Mouse (Mus musculus) midbrain, embryonic 13.5 days (tissue): ENCODE results near the gene Lexm. TPM values are rescaled to one million over a fixed set of nuclear protein-coding genes. Genes with fewer than 3 reads are reported as not detected.

Experiments used
- ATAC-seq: fragments of 200-750 bp; cut with Nextera tagmentation; 2 replicates; pipeline ENCODE4 v1.8.0; 2017; ENCODE audit warnings: mild to moderate bottlenecking, moderate TSS enrichment, moderate library complexity
- H3K27ac ChIP-seq: fragments of 300-500 bp; sonication (generic); 2 replicates; pipeline ENCODE4 v1.5.1; 2015; ENCODE audit warnings: inconsistent platforms, mild to moderate bottlenecking, moderate library complexity
- H3K27me3 ChIP-seq: fragments of 300-500 bp; sonication (generic); 2 replicates; pipeline ENCODE4 v1.6.1; 2015; ENCODE audit warnings: mild to moderate bottlenecking, inconsistent platforms
- H3K36me3 ChIP-seq: fragments of 300-500 bp; sonication (generic); 2 replicates; pipeline ENCODE4 v1.6.1; 2015; ENCODE audit warnings: mild to moderate bottlenecking, inconsistent platforms
- H3K4me1 ChIP-seq: fragments of 300-500 bp; sonication (generic); replicated peaks from 2 replicates; pipeline ENCODE4 v1.6.1; 2015; ENCODE audit warnings: inconsistent platforms
- H3K4me2 ChIP-seq: fragments of 300-500 bp; sonication (generic); replicated peaks from 2 replicates; pipeline ENCODE4 v1.6.1; 2015; ENCODE audit warnings: moderate library complexity, mild to moderate bottlenecking, inconsistent platforms
- H3K4me3 ChIP-seq: fragments of 300-500 bp; sonication (generic); replicated peaks from 2 replicates; pipeline ENCODE4 v1.5.1; 2015; ENCODE audit warnings: mild to moderate bottlenecking, inconsistent platforms
- H3K9ac ChIP-seq: fragments of 300-500 bp; sonication (generic); replicated peaks from 2 replicates; pipeline ENCODE4 v1.6.1; 2015; ENCODE audit warnings: mild to moderate bottlenecking, inconsistent platforms
- H3K9me3 ChIP-seq: fragments of 300-500 bp; sonication (generic); 2 replicates; pipeline ENCODE4 v1.6.1; 2016; ENCODE audit warnings: mild to moderate bottlenecking, inconsistent platforms
- WGBS: fragments of 180-500 bp; shearing (Covaris S2); methylation state at CpG from one replicate; pipeline ENCODE4 v1.1.7; 2015; 5-methylcytosine and 5-hydroxymethylcytosine counted together
- polyA plus RNA-seq: library from polyadenylated mRNA; unstranded; fragments of >200 nt; fragmentation: Nextera tagmentation; extraction: Ambion mirVana; gene quantifications from 2 replicates; pipeline ENCODE4 v1.2.1, GENCODE M21; 2015

Lexm gene
- polyA plus RNA-seq, 1 experiment from 2014 or later = 0.13 TPM

DNA sequence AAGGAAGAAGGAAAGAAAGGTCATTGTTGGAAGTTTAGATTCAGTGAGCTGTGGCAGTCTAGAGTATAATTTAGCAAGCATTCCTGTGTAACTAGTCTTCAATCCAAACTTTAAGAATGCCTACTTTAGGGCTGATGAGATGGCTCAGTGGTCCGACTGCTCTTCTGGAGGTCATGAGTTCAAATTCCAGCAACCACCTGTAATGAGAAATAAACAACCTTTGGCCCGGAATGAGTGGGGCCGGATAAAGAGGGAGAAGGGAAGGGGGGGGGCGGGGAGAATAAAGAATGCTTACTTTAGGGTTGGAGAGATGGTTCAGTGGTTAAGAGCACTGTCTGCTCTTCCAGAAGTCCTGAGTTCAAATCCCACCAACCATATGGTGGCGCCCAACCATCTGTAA, 59.8 kb downstream of the Lexm start:
- no peaks in the 10 kb centered on the region for H3K36me3 ChIP-seq
- ATAC-seq = no peak
- 88% methylated on average over 5 of the region's 5 CpGs for WGBS
- no peak overlapping the region for H3K9ac ChIP-seq
- peaks cover 14% of the 10 kb centered on the region for H3K4me1 ChIP-seq
- no peak overlapping the region for H3K27ac ChIP-seq
- 0 out of 2 replicates have a peak, but pooled peaks cover 6% of the 10 kb centered on the region for H3K27me3 ChIP-seq
- no peak overlapping the region for H3K4me2 ChIP-seq
- no peak overlapping the region for H3K4me3 ChIP-seq
- H3K9me3 ChIP-seq = no peaks in the 10 kb centered on the region

DNA sequence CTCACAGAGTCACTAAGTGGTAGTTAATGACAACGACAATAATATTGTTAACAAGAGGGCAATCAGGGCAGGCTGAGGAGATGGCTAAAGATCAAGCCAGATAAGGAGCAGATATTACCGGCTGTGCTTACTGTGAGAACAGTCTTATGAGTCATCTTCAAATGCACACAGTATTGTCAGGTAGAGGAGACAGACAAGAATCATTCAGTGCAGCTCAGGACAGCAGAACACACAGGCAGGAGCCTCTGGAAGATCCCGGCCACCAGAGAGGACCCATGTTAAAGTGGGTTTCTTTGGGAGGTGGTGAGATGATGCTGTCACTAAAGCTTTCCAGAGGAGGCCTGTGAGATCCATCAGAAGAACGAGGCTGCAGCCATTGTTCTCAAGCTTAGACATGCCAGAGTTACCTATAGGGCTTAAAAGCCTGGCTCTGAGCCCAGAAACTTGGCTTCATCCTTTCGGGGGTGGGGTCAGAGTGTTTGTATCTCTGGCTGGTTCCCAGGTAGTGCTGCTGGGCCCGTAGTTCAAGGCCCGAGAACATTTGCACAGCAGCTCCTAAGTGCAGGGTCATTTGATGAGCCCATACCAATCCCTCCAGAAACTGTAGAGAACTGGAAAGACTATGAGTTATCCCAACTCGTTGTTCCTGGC, 66.4 kb downstream of the Lexm start:
- 81% methylated on average over 8 of the region's 8 CpGs for WGBS
- Histone ChIP-seq H3K4me2 (no peak overlapping the region), H3K27me3 (no peaks in the 10 kb centered on the region), H3K36me3 (no peaks in the 10 kb centered on the region), H3K4me3 (no peak overlapping the region), H3K27ac (no peak overlapping the region), H3K9ac (no peak overlapping the region), H3K9me3 (no peaks in the 10 kb centered on the region), H3K4me1 (no peaks in the 10 kb centered on the region)
- no peak for ATAC-seq

DNA sequence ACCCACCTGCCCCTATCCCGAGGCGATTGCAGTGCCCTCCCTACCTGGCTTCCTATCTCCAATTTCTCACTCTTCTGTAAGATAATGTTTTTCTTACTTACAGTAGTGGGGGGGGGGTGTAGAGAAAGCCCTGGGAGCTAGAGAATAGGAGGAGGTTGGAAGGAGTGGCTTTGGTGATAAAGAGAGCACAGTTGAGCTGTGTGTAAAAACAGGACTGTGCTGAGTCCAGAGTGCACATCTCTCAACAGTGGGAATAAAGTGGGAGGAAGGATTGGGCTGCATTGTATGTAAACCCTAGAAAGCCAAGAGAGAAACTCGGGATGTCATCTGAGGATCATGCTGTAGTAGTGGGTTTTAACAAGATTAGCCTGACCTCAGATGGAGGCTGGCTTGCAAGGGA, 68.9 kb downstream of the Lexm start:
- Histone ChIP-seq H3K27ac (no peak overlapping the region), H3K4me2 (no peak overlapping the region), H3K27me3 (no peaks in the 10 kb centered on the region), H3K4me1 (no peaks in the 10 kb centered on the region), H3K4me3 (no peak overlapping the region), H3K9me3 (no peaks in the 10 kb centered on the region), H3K36me3 (no peaks in the 10 kb centered on the region), H3K9ac (no peak overlapping the region)
- no peak for ATAC-seq
- WGBS = 88% methylated on average over 3 of the region's 3 CpGs

DNA sequence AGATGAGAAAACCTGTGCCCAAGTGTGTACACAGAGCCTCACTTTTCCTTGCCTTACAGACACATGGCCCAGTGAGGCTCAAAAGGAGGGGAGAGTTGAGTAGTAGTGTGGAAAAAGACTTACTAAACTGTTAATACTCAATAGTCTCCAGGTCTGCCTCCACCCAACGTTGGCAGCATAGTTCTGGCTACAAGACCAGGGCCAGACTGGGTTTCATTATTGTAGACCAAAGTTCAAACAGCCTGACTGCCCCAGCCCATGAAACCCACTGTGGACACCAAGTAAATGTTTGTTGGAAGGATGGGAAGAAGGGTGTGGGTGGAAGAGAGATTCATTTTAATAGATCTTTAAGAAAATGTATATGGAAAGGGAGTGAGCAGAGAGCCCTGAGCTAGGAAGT, 70.1 kb downstream of the Lexm start:
- WGBS = 78% methylated on average over 1 of the region's 1 CpGs
- ATAC-seq = no peak
- H3K4me2 ChIP-seq = no peak overlapping the region

DNA sequence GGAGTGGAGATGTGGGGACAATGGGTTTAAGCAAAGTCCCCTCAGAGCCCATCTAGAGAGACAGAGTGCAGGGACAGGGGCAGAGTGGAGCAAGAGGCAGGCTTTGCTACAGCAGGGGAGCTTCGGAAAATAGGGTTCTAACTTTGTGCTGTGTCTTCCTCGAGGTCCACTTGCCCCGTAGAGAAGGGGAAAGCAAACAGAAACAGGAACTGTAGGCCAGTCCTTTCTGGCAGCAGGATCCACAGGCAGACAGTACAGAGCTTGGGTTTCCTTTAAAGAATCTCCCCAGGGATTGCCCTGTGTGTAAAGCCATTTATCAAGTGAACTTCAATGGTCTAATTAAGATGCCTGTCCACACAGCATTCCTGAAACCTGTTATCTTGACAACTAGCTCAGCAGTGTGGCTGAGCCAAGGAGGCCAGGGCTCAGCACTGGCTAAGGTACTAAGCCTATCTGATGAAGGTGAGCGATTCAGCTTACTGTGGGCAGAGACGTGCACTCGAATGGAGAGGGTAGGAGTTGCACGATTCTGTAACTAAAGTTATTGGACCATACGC, 71.1 kb downstream of the Lexm start:
- no peaks in the 10 kb centered on the region for H3K27me3 ChIP-seq
- no peaks in the 10 kb centered on the region for H3K9me3 ChIP-seq
- H3K27ac ChIP-seq = no peak overlapping the region
- H3K36me3 ChIP-seq = no peaks in the 10 kb centered on the region
- WGBS = 74% methylated on average over 8 of the region's 8 CpGs
- no peaks in the 10 kb centered on the region for H3K4me1 ChIP-seq
- no peak overlapping the region for H3K4me2 ChIP-seq
- no peak overlapping the region for H3K4me3 ChIP-seq
- H3K9ac ChIP-seq = no peak overlapping the region
- ATAC-seq = no peak

More for the DNA sequence above, 70.1 kb downstream of the Lexm start:
- no peaks in the 10 kb centered on the region for H3K36me3 ChIP-seq
- H3K27me3 ChIP-seq = no peaks in the 10 kb centered on the region
- no peak overlapping the region for H3K27ac ChIP-seq
- no peaks in the 10 kb centered on the region for H3K4me1 ChIP-seq
- H3K9me3 ChIP-seq = no peaks in the 10 kb centered on the region
- no peak overlapping the region for H3K4me3 ChIP-seq
- H3K9ac ChIP-seq = no peak overlapping the region

DNA sequence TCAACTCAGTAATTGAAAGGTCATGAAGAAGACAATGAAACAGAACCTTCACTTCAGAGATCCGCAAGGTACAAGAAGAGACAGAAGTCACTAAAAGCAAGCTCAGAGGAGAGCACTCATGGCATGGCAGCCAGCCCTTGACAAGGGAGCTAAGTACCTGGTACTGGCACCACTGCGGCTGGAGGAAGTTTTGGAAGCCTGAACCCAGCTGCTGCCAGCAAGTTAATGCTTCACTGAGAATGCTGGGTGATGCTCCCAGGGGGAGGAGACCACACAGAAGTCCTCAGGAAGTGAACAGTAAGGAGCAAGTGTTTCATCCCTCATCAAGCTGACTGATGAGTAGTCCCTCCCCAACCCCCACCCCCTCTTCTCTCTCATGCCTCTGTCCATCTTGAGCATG, 74.8 kb downstream of the Lexm start:
- ATAC-seq = no peak

DNA sequence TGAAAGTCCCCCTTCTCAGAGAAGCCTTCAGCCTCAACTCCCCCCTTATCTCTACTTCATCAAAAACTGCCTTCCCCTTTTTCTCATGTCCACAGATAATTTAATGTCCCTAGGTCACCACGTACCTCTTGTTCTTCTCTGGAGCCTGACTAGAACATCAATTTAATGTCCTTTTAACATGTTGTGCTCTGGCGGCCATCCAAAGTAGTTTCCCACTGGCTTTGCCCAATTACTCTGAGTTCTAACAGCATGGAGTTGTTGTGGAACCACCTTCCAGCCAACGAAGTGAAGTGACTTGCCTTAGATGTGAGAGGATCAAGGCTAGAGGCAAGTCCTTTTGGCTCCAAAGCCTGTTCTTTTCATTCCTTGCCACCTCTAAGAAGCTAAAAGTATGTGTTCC, 75.5 kb downstream of the Lexm start:
- no peaks in the 10 kb centered on the region for H3K4me1 ChIP-seq
- H3K9ac ChIP-seq = no peak overlapping the region
- H3K4me3 ChIP-seq = no peak overlapping the region
- H3K9me3 ChIP-seq = no peaks in the 10 kb centered on the region
- no peak overlapping the region for H3K27ac ChIP-seq
- no peaks in the 10 kb centered on the region for H3K36me3 ChIP-seq
- H3K4me2 ChIP-seq = no peak overlapping the region
- H3K27me3 ChIP-seq = no peaks in the 10 kb centered on the region
- ATAC-seq = no peak
- 72% methylated on average over 3 of the region's 3 CpGs for WGBS

More for the DNA sequence above, 74.8 kb downstream of the Lexm start:
- Histone ChIP-seq H3K9ac (no peak overlapping the region), H3K27me3 (no peaks in the 10 kb centered on the region), H3K4me1 (no peaks in the 10 kb centered on the region), H3K27ac (no peak overlapping the region), H3K4me2 (no peak overlapping the region), H3K36me3 (no peaks in the 10 kb centered on the region), H3K4me3 (no peak overlapping the region), H3K9me3 (no peaks in the 10 kb centered on the region)
- WGBS = 82% methylated on average over 2 of the region's 2 CpGs

Other genes starting within 250 kb of the Lexm start
- 1.4 TPM in 2 replicates for gene Pcsk9, start 152.9 kb downstream of the Lexm start, polyA plus RNA-seq
- gene Bsnd, start 125.0 kb downstream of the Lexm start, polyA plus RNA-seq = not detected in 2 replicates
- gene Dhcr24, start 56.2 kb downstream of the Lexm start, polyA plus RNA-seq = 7.8 and 8.9 TPM in 2 replicates
- gene Ttc22, start 5.2 kb upstream of the Lexm start, polyA plus RNA-seq = 1.9 and 2.2 TPM in 2 replicates
- gene Pars2, start 33.8 kb upstream of the Lexm start, polyA plus RNA-seq = 9.9 and 10.5 TPM in 2 replicates
- 118 and 119 TPM in 2 replicates for gene Ttc4, start 61.7 kb upstream of the Lexm start, polyA plus RNA-seq
- 0.17 and 0.22 TPM in 2 replicates for gene Mroh7, start 113.7 kb upstream of the Lexm start, polyA plus RNA-seq
- not detected in 2 replicates for gene Fam151a, start 116.6 kb upstream of the Lexm start, polyA plus RNA-seq
- gene Acot11, start 187.8 kb upstream of the Lexm start, polyA plus RNA-seq = 1.00 and 1.4 TPM in 2 replicates